Mouse (Mus musculus) left cerebral cortex, postnatal 25 days (tissue): ENCODE data around the gene Runx2. TPM values are rescaled to one million over a fixed set of nuclear protein-coding genes. Genes with fewer than 3 reads are reported as not detected.

Experiments
- DNase-seq, 2 experiments: peaks; one replicate each; pipeline ENCODE4 v3.0.0; 2022; ENCODE audit warnings: low spot score in 2 of 2, mixed read lengths in 1 of 2
- intact Hi-C: fragments of 180-260 bp; cut with DNase I; formaldehyde crosslinking; loops from one replicate; pipeline ENCODE4 v1.15.1; 2025
- total RNA-seq, 2 experiments: library from RNA; stranded (reverse); gene quantifications; 2 replicates each; pipeline ENCODE4 v1.2.3; 2021

The Runx2 gene
- total RNA-seq, 2 experiments from 2014 or later = 7.9 to 8.9 TPM

DNA sequence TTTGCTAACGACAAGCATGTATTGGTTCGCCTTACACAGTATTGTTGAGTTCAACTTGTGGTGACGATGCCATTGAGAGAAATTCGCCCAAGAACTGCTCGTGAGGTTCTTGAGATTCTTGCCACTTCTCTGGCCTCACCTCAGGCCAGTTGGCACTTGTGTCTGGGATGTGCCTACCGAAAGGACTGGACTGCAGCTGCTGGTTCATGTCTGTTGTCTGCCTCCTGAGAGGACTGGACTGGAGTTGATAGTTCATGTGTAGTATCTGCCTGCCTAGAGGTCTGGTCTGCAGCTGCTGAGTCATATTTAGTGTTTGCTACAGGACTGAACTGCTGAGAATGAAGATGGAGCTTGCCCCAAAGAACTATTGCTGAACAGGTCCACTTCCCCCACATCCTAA lies 296.4 kb downstream of the Runx2 start:
- no peak for DNase-seq
- intact Hi-C loops = no loop called here

DNA sequence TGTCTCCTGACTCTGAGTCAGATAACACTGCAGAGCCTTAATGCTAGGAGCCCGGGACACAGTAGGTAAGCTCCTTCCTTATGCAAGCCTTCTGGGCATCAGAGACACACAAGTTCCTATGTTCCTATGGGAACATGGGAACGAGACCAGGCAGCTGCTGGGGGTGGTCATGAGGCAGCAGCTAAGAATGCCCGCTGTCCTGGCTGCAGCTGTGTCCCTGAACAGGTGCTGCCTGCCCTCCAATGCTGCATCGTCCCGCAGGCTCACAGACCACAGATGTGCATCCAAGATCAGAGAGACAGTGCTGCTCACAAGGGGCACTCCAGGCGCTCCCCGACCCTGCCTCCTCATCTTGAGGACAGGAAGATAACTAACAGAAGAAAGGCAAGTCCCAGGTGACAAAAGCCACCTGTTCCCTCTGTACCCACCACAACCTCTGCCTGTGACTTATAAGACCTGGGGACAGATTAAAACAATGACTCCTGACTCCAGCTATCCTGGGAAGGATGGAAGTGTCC lies 306.3 kb downstream of the Runx2 start:
- no peak for DNase-seq
- intact Hi-C loops = no loop called here

DNA sequence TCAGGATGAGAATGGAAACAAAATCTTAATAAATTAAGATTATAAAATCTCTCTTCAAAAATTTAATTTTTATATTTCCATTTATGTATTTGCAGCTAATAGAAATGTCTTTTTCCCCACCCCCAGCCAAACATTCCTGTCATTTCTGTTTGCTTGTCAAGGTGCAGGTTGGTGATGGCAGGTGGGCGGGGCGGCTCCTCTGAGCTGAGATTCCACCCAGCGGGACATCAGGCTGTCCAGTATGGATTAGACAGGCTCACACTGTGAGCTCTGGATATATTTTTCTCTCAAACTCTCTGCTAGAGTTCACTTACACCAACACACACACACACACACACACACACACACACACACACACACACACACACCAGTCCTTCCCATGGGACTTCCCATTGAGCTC lies 306.9 kb downstream of the Runx2 start:
- no peak for DNase-seq
- intact Hi-C loops = no loop called here

DNA sequence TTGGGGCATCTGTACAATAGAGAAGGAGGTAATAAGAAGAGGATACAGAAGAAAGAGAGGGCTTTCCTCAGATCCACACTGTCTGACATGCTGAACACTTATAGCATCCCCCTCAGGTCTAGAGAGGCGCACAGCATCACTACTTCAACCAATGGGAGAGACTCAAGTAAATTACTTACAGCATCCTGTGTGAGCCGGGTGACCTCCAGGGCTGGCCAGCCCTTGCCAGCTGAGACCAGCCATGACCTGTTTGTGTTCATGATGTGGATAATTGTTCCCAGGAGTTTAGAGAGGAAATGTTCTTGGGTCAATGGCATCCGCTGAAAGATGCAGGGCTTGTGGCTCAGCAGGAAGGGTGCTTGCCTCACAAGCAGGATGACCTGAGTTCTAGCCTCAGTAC lies 308.1 kb downstream of the Runx2 start:
- intact Hi-C loops = no loop called here
- no peak for DNase-seq

DNA sequence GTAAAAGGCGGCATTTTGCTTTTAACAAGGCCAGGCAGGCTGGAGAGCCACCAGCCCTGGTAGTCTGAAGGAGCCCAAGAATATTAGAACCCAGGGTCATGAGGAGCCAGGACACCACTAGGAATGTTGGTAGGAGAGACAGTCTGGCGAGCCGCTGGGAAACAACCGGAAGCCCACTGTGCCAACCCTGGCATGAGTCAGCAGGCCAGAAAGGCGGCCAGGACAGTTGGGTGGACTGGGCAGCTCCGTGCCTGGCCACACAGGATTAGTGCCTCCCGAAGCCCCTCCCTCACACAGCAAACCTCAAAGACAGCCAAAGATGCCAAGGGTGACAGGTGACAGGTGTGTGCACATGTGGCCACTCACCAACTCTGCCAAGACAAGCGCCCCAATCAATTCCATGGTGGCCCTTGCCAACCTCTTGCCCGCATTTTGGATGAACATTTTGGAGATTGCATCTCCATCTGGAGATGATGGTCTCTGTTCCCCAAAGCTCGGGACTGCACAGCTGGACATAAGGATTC lies 309.7 kb downstream of the Runx2 start:
- intact Hi-C loops = no loop called here
- no peak for DNase-seq

DNA sequence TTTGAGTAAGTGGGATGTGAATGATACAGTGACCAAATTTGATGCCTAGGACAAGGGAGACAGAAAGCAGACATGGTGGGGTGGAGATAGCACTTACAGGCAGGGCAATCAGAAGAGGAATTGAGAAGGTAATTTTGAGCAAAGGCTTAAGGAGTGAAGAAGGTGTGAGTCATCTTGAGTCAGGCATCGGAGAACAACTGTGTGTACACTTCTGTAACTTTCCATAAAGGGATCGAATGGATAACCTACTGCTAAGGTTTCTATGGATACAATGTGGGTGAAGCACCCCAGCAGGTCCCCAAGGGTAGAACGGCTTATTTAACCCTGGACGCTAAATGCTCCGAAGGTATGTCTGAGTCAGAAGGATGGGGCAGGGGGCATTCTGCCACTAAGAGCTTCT lies 312.4 kb downstream of the Runx2 start:
- DNase-seq = peak in 1 of 2 experiments; percentile 35
- intact Hi-C loops = no loop called here

DNA sequence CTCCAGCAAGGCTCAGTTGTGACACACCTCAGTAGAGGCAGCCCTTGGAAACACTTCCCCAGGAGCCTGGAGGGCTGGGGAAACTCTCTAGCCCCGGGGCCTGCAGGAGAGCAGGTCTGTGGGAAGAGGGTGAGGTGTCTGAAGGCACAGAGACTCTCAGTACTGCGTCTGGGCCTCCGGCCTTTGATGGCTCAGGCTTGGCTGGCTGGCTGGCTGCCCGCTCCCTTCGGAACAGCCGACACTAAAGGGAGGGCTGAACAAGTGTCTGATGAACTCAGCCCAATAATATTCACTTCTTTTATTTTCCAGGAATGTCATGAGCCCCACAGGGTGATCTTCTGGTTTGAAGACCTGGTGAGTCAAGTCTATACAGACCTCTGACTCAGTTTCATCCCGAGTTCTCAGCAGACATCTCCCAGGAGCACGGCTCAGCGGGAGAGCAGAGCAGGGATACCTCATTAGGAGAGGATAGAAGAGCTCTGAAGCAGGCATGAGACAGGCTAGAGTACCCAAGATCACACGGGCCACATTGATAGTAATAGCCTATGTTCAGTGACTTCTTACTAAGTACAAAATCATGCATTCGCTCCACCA lies 314.2 kb downstream of the Runx2 start:
- intact Hi-C loops = no loop called here
- DNase-seq = no peak

DNA sequence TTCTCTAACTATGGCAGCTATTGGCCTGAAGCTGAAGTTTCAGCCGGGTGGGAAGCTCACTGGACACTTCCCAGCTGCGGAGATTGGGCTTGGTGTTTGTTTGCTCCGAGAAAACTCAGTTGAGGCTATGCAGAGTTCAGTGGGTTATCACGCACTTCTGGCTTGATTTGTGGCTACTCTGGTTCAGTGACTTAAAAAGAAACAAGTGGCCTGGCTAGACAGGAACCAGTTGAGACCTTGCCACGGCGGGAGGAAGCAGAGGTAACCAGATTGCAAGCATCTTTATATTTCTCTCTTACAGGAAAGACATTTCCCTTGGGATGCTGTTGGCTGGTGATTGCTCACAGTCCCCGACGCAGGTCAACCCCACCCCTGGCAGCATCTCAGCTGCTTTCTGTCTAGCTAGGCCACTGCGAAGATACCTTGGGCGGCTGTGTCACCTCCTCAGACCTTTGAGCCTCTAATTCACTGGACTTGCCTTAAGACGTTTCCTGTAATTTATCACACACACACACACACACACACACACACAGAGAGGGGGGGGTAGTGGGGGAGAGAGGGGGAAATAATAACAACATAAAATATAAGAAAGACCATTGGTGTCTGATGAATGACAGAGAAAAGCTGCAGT lies 324.3 kb downstream of the Runx2 start:
- no peak for DNase-seq
- intact Hi-C loops = no loop called here

DNA sequence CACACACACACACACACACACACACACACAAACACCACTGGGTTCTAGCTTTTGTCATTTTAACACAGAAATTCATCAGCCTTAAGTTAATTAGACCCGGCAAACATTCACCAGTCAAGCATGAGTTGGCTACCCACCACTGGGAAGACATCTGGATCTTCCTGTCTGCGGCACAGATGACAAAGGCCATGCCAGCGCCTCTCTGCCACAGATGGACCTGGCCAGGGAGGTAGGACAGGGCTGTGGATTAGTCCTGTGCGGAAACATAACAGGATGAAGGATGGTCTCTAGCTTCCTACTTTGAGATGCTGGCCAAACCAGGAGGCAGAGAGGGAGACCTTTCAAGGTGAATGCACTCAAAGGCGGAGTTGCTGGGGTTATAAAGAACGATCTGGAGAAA lies 325.3 kb downstream of the Runx2 start:
- intact Hi-C loops = no loop called here
- no peak for DNase-seq

DNA sequence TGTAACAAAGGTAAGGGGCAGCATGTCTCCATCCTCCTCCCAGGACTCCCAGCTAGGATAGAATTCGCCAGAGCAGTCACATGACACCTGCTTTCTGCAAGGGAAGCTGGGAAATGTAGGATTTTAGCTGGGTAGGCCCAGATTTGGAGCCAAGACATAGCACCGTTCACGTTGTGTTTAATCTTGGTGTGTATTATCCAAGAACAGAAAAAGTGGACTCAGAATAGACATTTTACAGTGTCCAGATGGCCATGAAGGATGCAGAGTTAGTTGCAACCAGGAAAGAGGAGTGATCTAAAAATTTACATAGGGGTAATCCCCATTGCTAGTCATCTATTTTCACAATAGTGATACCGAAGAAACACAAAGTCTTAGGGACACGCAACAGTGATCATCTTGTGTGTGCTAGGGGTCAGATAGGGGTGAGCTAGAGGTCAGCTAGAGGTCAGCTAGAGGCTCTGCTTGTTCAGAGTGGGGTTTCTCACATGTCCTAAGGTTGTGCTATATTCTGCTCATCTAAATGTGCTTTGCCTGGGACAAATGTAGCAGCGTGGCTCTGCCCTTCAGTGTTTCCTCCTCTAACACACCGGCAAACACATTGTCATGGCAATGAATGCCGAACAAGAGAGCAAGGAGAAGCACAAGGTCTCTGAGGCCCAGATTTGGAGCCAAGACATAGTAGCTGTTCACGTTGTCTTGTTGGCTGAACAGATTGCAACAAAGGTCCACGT lies 326.9 kb downstream of the Runx2 start:
- peak; percentile 25 to 76 for DNase-seq
- intact Hi-C loops = no loop called here

DNA sequence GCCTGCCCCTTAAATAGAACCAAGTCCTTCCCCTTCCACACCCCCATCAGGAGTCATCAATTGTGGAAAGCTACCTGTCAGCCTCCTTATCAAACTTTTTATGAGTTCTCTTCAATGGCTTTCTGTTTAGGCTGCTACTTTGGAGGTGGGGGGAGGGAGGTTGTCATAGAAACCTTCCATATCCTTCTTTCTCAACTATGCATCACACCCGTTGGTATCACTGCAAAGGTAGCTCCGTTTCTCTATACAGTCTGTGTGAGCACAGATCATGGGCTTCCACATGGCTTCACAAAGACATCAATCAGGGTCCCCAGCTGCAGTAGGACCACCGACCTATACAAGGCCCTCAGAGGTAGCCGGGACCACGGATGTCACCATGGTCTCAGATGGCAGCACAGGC lies 329.3 kb downstream of the Runx2 start:
- DNase-seq = no peak
- intact Hi-C loops = no loop called here

DNA sequence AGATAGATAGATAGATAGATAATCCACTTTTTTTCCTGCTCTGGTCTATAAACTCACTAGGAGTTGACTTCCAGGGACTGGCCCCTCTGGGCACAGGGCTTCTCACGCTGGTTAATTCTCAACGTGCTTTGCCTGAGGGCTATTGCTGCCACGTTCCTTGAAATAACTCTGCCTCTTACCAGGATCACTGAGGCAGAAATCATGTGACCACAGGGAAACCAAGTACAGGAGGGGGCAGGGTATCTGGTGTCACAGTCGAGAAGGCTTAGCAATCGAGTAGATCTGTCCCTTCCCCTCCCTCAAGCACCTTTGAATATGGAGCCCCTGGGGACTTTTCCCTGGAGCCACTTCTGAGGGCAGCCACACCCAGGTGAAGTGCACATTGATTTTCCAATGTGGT lies 334.7 kb downstream of the Runx2 start:
- intact Hi-C loops = no loop called here
- no peak for DNase-seq

DNA sequence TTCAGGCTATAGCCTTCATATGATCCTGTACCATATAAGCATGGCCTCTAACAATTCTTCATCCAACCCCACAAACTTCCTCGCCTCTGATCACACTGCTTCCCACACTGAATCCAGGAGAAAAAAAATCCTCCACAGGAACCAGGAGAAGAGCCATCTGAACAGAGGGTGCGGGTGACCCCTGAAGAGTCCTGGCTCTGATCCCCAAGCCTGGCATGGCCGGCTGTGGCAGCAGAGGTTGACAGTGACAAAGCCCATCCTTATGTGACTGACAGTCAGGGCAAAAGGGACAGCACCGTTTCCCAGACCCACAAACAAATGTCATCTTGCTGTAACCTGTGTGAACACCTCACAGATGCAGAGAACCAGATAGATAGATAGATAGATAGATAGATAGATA lies 335.1 kb downstream of the Runx2 start:
- no peak for DNase-seq
- intact Hi-C loops = no loop called here

DNA sequence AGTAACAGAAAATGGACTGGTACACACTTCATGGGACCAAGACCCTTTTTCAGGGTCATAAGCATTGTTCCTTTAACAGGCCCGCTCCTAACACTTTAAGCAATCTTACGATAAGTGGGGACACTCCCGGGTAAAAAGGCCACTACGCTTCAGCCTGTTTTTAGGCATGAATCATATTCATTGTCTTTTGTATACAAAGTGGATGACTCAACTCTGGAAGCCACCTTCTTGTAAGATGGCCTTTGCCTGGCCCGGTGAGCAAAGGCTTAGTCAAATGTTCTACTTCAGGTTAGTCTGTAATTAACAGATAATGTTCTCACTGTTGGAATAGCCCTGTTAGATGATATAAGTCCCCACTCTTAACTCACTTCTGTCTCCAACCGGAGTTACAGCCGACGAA lies 338.7 kb downstream of the Runx2 start:
- no peak for DNase-seq
- intact Hi-C loops = no loop called here

DNA sequence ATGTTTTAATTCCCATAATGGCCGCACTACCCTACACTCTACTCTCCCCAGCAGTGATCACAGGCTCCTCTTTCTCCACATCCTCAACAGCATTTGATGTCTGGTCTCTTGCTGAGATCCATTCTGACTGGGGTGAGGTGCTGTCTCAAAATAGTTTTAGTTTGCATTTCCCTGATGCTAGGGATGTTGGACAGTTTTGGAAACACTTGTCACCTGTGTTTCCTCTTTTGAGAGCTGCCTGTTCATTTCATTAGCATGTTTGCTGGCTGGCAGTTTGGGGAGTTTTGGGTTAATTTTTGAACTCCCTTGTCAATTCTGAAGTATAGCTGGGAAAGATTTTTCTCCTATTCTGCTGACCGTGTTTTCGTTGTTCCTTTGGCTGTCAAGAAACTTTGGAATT lies 340.3 kb downstream of the Runx2 start:
- intact Hi-C loops = no loop called here
- no peak for DNase-seq

DNA sequence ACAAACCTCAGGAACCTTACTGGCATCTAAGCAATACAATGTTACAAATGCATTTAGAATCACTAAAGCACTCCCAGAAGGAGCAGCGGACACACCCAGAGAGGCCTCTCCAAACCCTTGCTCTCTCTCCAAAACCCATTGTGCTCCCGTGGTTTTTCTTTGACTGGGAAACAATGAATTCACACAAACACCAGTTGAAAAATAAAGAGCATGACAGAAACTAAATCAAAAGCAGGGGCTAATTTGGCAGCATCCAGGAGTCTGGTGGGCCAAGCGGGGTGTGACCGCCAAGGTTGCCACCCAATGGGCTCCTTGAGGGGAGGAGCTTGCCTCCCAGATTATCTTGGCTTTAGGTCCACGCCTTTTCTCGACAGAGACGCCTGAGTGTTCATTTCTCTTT lies 341.9 kb downstream of the Runx2 start:
- intact Hi-C loops = no loop called here
- DNase-seq = no peak

DNA sequence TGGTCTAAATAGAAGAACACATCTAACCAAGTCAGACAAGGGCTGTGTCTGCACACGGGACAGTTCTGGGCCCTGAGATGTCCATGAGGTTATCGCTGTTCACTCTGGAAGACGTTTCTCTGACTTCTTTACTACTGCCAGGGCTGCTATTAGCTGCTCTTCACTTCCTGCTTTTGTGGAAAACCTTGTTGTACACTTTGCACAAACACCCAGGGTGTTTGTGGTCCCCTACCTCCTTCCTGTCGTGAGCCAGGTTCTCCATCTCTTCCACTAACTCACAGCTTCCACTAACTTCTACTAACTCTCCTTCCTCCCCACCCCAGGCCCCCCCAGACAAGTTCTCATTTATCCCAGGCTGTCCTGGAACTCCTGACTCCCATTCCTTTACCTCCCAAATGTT lies 350.9 kb downstream of the Runx2 start:
- DNase-seq = no peak
- intact Hi-C loops = no loop called here

DNA sequence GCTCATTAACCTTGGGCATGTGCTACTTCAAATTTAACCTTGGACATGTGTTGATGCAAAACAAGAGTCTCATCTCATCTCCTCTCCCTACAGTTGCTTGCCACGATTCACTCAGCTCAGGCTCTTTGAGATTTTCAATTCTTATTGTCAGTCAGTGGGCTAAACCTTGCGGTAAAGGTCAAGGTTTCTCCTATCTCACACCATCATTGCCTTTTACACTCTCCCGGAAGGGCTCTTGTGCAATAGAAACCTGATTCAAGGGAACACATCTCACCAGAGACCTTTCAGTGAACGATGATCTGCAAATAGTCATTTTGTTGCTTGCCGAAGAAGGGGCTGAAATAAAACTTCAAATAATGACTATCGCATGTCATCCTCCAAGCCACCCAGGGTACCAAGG lies 354.4 kb downstream of the Runx2 start:
- no peak for DNase-seq
- intact Hi-C loops = no loop called here

DNA sequence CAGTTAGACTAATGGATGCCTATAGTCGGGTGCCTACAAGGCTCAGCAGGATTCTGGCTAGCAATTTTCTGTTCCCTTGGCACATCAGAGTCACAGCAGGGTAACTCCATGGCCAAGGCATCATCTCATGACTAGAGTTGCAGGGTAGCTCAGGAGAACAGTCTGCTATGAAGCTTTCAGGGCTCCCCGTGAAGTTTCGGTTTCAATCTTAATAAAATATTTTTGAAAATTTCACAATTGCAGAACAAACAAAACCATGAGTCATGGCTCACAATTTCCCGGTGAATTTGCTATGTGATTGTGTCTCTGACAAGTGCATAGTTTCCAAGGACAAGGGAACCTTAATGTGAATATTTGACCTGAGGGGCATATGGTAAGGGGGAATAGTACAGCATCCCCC lies 355.6 kb downstream of the Runx2 start:
- intact Hi-C loops = loop anchor here (5.0 kb wide), 3 partner anchors 197 to 913 kb away; no protein-coding TSS in a partner anchor
- no peak for DNase-seq

DNA sequence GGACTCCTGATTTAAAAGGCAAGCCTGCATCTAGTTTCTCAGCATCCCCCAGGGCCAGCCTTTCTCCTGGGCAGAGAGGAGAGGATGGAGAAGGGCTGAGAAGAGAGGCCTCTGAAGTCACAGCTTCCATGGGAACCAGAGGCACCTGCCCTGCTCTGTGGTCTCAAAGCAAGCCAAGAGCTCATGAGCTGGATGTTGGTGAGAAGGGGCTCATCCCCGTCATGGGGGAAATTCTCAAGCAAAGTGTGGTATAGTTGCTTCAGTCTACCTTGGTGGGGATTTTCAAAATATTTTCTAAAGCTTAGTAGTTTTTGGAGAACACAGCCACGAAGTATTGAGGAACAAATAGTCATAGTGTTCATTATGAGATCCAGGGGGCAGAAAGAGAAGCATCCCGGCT lies 357.9 kb downstream of the Runx2 start:
- DNase-seq = no peak
- intact Hi-C loops = loop anchor here (5.0 kb wide), 3 partner anchors 194 to 916 kb away; no protein-coding TSS in a partner anchor
